Mouse (Mus musculus): ENCODE measurements around the gene 2210010C04Rik. TPM values are rescaled to one million over a fixed set of nuclear protein-coding genes. Genes with fewer than 3 reads are reported as not detected.

The 2210010C04Rik gene
- polyA plus RNA-seq, 1 experiment from 2014 or later: not detected

Other genes with a start within 250 kb of the 2210010C04Rik start
- not detected in 2 replicates for gene Moxd2, start 148.0 kb downstream of the 2210010C04Rik start, polyA plus RNA-seq (2014; fragmentation: Nextera tagmentation; extraction: Ambion mirVana)
- not detected in 2 replicates for gene Prss58, start 135.1 kb downstream of the 2210010C04Rik start, polyA plus RNA-seq (2014; fragmentation: Nextera tagmentation; extraction: Ambion mirVana)
- gene 1700074P13Rik, start 95.0 kb downstream of the 2210010C04Rik start, polyA plus RNA-seq (2014; fragmentation: Nextera tagmentation; extraction: Ambion mirVana): not detected in 2 replicates
- gene Gm4744, start 83.6 kb downstream of the 2210010C04Rik start, polyA plus RNA-seq (2014; fragmentation: Nextera tagmentation; extraction: Ambion mirVana): not detected in 2 replicates
- not detected in 2 replicates for gene 1810009J06Rik, start 70.8 kb downstream of the 2210010C04Rik start, polyA plus RNA-seq (2014; fragmentation: Nextera tagmentation; extraction: Ambion mirVana)
- gene Gm2663, start 36.0 kb downstream of the 2210010C04Rik start, polyA plus RNA-seq (2014; fragmentation: Nextera tagmentation; extraction: Ambion mirVana): not detected in 2 replicates